Mouse (Mus musculus) R1 (cell line): ENCODE results near the gene Mlec.
"Not testable (repeated sequence)": the region's sequence is repeated elsewhere in the genome, so short reads cannot be mapped to it uniquely, and the experiment has no call there.

Experiments
- DNase-seq: peaks from one replicate; pipeline ENCODE4 v3.0.0-alpha.2; 2018; ENCODE audit warnings: low read depth, low spot score

Mlec gene

GRCm38 (mm10) chr5:115151457-115151856 lies 6.5 kb downstream of the Mlec start:
- DNase-seq = no peak

GRCm38 (mm10) chr5:115150991-115151390 lies 7.0 kb downstream of the Mlec start:
- no peak for DNase-seq

DNA sequence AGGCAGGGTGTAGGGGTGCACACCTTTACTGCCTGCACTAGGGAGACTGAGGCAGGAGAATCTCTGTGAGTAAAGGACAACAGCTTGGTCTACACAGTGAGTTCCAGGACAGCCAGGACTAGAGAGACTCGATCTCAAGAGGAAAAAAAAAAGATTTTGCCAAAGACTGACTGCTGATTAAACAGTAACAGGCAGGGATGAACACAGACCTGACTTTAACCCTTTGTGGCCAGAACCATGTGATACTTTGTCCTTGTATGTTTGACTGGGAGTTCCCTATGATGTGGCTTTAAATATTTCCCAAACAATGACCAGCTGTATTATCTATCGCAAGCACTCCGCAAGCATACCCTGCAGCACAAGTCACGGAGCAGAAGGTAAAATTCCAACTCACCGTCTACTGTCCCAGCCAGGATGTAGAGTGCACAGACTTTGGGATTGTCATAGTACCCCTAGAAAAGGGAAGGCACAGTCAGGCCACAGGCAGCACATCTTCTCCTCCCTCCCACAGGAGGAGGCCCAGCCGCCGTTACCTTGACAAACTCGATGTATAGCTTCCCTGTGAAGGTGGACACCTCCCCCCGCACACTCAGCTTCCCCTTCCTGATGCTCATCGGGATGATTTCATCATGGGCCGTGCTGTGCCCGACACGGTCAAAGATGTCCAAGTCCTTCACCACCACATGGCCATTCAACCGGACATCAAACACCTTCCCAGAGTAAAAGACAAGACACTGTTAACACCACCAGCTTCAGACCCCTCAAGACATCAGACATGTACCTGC lies 8.1 kb downstream of the Mlec start:
- no peak for DNase-seq

GRCm38 (mm10) chr5:115148872-115149271 lies 9.1 kb downstream of the Mlec start:
- DNase-seq = not testable (repeated sequence)

- DNase-seq = no peak
These were observed 9.6 kb downstream of the Mlec start for GRCm38 (mm10) chr5:115148378-115148777.

DNA sequence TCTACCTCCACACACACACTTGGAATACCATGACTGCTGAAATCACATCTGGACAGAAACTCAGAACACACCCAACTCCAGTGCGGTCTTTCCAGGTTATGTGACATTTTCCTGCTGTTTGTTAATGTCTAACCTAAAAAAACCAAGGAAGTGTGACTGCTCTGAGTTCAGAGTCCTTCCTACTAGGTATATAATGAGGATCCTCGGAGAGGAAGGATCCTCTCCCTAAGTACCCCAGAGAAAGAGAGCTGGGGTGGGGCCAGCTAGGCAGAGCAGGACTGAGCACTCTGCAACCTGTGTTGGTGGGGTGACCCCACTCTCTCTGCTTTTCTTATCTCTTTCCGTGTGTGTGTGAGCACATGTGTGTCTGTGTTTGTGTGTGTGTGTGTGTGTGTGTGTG lies 10.6 kb downstream of the Mlec start:
- DNase-seq = no peak

GRCm38 (mm10) chr5:115146747-115147130 lies 11.2 kb downstream of the Mlec start:
- no peak for DNase-seq

DNA sequence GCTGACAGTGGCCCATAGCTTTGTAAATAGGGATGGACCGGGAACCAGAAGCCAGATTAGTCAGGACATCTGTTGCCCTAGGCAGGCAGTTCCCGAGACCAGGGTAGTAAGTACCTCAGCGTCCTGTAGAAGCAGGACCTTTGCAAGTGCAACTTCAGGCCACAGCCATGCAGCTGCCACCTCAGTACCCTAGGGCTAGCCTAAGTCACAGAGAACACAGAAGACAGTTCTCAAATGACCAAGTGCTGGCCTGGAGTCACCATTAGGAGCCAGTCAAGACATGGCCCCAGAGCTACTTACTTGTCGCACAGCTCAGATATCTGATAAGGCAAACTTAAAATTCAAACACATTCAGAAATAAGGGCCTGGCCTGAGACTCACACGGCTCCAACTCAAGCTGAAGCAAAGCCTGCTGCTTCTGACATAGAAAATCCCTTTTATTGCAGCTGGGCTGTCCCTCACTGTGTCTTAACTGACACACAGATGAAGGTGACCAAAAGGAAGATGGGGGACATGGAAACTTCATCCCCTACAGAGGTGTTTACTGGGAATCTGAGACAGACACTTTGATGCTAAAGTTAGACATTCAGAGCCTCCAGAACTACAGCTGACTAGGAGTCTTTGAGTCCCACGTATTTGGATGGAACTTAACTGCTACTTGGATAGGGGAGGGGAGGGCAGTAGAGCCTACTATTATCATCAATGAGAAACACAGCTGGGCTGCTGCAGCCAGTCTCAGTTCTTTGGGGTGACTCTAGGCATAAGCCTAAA lies 11.8 kb downstream of the Mlec start:
- no peak for DNase-seq

DNA sequence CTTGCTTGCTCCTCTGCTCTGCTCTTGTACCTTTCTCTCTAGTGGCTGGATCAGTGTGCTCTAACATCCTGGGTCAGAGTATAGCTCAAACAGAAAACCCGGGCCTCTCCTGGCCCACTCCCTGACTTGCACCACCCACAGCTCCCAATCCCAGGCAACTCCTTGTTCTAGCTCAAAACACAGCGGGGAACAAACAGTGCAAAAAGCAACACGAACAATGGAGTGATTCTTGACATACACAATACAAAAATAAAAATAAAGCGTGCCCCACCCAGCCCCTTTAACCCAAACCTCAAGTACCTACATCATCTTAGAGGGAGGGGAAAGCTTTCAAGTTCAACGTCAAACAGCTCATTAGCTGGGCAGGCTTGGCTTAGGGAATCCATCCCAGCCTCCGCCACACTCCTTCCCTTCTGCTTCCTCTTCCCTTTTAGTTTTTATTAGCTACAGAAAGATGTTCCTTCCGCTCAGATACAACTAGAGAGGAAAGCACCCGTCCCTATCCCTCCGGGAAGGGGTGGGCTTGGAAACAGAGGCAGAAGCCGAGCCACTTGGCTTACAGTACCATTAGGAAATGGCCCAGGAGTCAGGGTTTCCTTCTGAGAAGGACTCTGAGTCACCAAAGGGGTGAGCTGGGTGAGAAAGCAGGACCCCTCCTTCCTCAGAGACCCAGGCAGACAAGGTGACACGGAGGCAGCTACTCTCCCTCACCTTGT lies 12.6 kb downstream of the Mlec start:
- peak; percentile 90 for DNase-seq

DNA sequence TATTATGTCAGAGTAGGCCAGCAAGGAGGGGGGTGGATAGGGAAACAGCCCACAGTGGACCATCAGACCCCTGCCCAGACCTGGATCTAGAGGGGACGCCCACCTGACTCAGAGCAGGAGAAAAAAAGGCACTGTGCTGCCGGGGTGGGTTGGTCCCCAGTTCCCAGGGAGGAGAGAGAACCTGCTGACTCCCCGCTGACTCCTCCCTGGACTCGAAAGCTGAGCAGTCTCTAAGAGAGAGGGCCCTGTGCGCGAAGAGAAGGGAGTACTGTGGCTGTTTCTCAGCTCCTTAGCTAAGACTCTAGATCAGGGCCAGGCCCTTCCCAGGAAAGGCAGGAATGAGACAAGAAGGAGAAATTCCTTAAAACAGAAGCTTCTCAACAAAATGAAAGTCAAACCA lies 13.5 kb downstream of the Mlec start:
- peak; percentile 49 for DNase-seq

DNA sequence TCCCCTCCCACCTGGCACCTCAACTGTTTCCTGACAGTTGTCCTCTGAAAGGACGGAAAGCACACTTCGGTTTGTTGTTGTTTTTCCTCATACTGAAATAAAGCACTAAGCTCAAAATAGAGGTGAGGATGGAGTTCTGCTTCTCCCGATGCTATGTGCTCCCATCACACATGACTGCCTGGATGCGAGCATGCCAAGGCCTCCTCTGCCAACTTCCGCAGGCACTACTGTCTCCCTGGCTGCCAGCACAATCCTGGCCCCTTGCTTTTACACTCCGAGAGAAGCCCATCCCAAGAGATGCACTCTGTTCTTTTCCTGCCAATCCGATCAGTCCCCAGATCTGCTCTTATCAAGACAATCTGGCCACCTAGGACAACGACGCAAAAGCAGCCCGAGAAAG lies 14.4 kb downstream of the Mlec start:
- DNase-seq = no peak

- peak; percentile 75 for DNase-seq
These were observed 15.7 kb downstream of the Mlec start for GRCm38 (mm10) chr5:115142166-115142697.

DNA sequence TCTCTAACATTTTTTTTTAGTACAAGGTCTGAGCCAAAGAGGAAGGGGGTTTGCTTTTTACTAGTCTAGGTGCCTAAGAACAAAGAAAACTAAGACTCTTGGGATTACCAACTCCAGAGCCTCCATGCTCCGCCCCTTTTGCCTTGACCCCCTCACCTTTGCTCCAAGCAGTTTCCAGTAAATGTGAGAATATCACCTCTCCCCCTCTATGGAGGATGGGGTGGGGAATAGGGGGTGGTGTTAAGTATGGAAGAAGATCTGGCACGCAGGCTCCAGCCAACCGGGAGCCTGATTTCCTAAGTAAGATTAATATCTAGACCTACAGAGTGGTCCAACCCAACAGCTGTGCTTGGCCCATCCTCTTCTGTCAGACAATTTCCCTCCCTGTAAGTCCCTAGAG lies 17.3 kb downstream of the Mlec start:
- peak; percentile 90 for DNase-seq

DNA sequence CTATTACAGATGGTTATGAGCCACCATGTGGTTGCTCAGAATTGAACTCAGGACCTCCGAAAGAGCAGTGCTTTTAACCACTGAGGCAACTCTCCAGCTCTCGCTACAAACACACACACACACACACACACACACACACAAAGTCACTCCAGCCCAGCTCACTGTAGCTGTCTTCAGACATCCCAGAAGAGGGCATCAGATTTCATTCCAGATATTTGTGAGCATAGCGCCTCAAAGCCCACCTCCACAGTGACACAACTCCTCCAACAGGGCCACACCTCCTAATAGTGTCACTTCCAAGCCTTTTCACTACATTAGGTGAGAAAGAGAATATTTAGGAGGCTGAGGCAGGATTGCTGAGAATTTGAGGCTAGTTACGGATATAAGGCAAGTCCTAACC lies 18.9 kb downstream of the Mlec start:
- no peak for DNase-seq

DNA sequence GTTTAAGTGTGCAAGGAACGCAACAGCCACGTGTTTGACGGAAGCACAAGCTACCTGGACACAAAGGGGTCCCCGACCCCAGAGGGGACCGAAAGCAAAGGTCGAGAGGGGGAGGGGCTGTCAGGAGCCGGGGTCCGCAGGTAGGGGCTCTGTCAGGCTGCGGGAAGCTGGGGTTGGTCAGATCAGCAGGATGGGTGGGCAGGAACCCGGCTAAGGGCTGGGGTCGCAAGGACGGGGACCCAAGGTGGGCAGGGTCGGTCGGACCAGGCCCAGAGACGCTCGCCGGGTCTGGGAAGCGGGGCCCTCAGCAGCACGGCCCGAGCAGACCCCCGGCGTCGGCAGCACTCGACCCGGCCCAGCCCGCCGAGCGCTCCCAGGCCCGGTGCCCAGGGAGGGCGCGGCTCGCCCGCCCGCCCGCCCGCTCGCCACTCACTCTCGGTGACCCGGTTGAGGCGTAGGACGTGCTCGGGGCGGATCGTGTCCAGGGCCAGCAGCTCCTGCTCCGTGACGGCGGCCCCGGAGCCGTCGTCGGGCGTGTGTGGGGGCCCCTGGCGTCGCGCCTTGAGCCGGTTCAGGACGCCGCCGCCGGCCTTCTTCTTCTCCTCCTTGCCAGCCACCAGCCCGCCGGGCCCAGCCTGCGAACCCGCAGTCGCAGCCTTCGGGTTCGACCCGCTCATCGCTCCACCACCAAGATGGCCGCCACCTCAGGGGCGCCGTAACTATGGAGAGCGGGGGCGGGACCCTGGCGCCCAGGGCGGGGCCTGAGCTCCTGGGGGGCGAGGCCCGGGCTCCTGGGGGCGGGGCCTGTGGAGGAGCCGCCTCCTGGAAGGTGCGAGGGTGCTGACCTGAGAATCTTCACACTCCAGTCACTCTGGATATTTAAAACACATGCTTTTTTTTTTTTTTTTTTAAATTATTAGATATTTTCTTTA lies 23.5 kb downstream of the Mlec start, which contains the start of gene Unc119b:
Unc119b (minus strand) TSS at position 742 of the 932 bp plus-strand sequence.
- peak; percentile 88 for DNase-seq

DNA sequence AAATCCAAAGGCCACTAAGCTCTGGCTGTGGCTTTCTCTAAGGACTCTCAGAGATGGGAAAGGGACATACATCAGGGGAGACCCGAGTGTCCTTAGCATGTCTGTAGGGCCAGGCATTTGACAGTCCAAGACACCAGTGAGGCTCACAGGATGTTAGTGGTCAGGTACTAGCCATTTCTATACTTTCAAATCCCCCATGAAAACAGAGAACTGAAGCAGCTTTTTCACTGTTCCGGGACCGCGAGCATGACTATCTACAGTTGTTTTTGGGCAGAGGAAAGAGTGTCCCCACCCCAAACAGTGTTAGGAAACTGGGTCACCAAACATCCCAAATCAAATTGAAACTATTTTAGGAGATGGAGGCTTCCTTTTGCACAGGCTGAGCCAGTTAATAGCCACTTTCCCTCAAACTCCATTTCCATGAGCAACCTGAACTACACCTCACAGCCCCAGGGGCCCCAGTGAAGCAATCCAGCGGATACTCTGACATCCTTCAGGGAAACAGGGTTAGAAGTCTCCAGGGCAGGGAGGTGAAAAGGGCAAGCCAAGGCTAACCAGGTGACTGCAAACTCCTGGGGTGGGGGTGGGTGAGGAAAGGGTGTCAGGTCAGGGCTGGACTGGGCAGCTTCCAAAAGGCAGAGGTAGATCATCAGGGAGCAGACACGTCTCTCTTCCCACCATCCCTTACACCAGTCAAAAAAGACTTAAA lies 24.5 kb downstream of the Mlec start:
- DNase-seq = no peak

GRCm38 (mm10) chr5:115132465-115132864 lies 25.5 kb downstream of the Mlec start:
- DNase-seq = no peak

- DNase-seq = no peak
These were observed 28.7 kb downstream of the Mlec start for GRCm38 (mm10) chr5:115129328-115129727.

GRCm38 (mm10) chr5:115127421-115128179 lies 30.4 kb downstream of the Mlec start:
- no peak for DNase-seq
